Mouse (Mus musculus): ENCODE measurements around the gene Rgl3. TPM values are rescaled to one million over a fixed set of nuclear protein-coding genes. Genes with fewer than 3 reads are reported as not detected.
A peak's percentile ranks its signal among the peaks of the same experiment; 100 is the strongest.

The Rgl3 gene
- total RNA-seq, 4 experiments from 2014 or later, result 23.7 to 72.6 (median 49.6) TPM

DNA sequence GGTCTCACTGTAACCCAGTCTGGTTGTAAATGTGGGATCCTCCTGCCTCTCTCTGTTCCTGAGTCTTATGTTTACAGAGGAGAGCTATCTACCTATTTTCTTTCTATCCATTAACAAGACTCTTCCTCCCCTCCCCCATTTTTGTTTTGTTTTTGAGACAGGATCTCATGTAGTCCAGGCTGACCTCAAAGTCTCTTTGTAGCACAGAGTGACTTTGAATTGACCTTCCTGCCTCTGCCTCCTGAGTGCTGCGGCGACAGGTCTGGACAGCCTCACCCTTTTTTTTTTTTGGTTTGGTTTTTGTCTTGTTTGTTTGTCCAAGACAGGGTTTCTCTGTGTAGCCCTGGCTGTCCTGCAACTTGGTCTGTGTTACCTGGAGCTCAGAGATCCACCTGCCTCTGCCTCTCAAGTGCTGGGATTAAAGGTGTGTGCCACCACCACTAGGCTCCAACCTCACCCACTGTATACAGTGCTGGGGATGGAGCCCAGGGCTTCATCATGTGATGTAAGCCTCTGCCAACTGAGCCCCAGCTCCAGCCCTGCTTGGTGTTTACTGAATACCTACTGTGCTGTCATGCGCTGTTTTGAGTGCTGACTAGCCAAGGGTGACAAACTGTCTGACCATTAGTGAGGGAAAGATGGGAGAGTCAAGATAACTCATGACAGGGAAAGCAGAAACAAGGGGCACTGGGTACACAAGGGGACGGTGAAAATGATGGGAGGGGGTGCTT lies 10.7 kb downstream of the Rgl3 start:
- no peak for DNase-seq

GRCm38 (mm10) chr9:21977972-21978371 lies 11.3 kb downstream of the Rgl3 start:
- DNase-seq, result no peak

GRCm38 (mm10) chr9:21977331-21977730 lies 11.9 kb downstream of the Rgl3 start:
- no peak for DNase-seq

- no peak for DNase-seq
These were observed 12.5 kb downstream of the Rgl3 start for GRCm38 (mm10) chr9:21976626-21977175.

DNA sequence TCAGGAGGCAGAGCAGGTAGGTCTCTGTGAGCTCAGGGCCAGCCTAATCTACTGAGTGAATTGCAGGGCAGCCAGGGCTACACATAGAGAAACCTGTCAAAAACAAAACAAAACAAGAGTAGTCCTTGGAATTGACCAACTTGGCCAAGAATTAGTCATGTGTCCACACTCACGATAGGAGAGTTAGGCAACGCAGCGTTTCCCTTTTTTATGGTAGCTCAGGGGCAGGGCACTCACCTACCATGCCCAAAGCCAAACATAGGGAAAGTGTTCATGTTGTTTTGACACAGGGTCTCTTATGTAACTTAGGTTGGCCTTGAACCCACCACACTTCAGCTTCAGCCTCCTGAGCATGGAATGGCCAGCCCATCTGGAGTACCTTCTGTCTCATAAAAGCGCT lies 19.9 kb downstream of the Rgl3 start:
- DNase-seq, result no peak

GRCm38 (mm10) chr9:21968883-21969282 lies 20.4 kb downstream of the Rgl3 start:
- no peak for DNase-seq

- DNase-seq, result no peak
These were observed 25.8 kb downstream of the Rgl3 start, which contains the start of gene Epor for GRCm38 (mm10) chr9:21963417-21963816. Gene Epor, minus strand, starts transcription at chr9:21963506.

DNA sequence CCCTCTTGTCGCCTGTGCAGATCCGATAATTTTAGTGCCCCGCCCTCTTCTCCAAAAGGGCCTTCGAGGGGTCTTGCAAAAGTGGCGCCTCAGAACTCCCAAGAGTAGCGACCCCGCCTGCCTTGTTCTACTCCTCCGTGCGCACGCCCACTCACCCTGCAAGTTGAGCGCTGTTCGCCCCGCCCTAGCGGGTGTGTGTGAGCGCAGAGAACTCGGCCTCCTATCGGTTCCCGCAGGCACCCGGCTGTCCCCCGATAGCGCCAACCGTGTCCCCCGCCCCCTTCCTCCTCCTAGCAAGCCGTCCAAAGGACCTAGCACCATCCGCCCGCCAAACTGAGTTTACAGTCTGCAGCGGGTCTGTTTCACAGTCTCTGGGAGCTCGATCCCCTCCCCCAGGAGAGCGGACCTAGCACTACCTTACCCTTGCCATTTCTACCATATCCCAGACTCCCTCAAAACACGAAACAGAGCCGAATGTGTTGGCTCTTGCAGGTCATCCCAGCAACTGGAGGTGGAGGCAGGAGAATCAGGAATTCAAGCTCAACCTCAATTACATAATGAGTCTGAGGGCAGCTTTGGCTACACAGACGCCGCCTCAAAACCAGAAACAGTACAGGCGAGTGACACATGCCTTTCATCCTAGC lies 26.7 kb downstream of the Rgl3 start:
- DNase-seq, result no peak

- DNase-seq, result no peak
These were observed 27.2 kb downstream of the Rgl3 start for GRCm38 (mm10) chr9:21962010-21962409.

DNA sequence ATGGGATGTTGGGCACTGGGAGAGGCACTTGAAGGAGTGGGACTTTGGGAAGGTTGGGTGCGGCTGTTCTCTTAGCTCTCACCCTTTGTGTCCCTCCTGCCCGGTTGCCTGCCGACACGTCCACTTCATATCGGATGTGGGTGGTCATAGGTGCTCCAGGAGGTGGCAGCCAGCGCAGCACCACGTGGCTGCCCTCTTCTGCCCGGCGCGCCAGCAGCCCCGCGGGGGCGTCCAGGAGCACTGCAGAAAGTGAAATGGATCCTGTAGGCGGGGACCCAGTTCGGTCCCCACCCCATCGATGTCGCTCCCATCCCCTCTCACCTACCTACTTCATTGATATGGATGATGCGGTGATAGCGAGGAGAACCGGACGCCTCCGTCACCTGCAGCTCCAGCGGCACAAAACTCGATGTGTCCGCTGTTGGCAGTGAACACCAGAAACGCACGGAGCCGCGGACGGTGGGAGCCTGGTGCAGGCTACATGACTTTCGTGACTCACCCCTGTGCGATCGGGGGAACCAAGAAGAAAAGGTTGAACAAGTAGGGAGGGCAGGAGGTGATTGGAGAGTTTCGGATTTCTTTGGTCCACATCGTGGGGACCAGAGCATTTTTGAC lies 27.8 kb downstream of the Rgl3 start:
- no peak for DNase-seq

DNA sequence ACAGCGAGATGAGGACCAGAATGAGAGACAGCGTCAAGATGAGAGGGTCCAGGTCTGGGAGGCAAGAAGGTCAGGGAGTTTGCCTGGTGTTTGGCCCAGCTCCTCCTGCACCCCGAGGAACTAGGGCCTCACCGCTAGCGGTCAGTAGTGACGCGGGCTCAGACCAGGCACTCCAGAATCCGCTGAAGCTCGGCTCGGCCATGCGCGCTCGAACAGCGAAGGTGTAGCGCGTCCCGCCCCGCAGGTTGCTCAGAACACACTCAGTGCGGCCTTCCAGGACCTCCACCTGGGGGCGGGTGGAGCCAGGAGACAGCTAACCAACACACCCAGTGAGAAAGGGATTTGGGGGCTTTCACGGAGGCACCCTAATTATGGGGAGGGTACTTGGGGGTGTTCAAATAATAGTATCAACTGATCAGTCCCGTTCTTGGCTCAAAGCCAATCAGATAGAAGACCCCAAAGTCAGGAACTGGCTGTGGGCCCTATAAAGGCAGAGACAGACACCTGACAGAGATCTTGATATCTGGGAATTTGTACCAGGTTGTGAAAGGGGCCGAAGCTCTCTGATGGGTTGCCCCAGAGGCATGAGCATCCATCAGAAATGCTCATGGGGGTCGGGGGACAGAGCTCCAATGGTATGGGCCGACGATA lies 28.6 kb downstream of the Rgl3 start:
- DNase-seq, result no peak

GRCm38 (mm10) chr9:21960135-21960534 lies 29.1 kb downstream of the Rgl3 start:
- no peak for DNase-seq

GRCm38 (mm10) chr9:21959244-21959643 lies 30.0 kb downstream of the Rgl3 start:
- no peak for DNase-seq

DNA sequence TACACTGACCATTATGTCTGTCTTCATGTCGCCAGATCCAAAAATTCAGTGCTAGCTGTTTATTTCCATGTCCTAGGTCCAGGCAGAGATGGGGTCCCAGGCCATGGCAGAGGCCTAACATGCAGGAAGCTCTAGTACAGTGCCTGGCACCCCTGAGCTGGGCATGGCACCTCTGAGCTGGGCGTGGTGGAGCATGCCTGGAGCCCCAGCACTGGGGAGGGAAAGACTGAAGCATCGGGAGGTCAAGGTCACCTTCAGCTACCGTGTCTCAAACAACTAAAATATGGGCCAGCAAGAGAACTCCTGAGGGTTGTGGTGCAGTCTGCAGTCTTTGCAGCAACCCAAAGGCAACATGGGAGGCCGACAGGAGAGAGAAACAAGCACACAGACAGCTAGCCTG lies 30.9 kb downstream of the Rgl3 start:
- DNase-seq, result no peak

- peak; percentile 97 for DNase-seq
These were observed 33.5 kb downstream of the Rgl3 start, which contains the start of gene Swsap1 for GRCm38 (mm10) chr9:21955570-21956281. Gene Swsap1, plus strand, starts transcription at chr9:21955755.

GRCm38 (mm10) chr9:21955225-21955569 lies 34.0 kb downstream of the Rgl3 start:
- no peak for DNase-seq

GRCm38 (mm10) chr9:21954635-21955034 lies 34.6 kb downstream of the Rgl3 start:
- DNase-seq, result no peak

- DNase-seq, result no peak
These were observed 35.6 kb downstream of the Rgl3 start for GRCm38 (mm10) chr9:21953600-21953999.

- DNase-seq, result no peak
These were observed 37.3 kb downstream of the Rgl3 start for GRCm38 (mm10) chr9:21951977-21952376.

- no peak for DNase-seq
These were observed 38.9 kb downstream of the Rgl3 start for GRCm38 (mm10) chr9:21950322-21950721.

DNA sequence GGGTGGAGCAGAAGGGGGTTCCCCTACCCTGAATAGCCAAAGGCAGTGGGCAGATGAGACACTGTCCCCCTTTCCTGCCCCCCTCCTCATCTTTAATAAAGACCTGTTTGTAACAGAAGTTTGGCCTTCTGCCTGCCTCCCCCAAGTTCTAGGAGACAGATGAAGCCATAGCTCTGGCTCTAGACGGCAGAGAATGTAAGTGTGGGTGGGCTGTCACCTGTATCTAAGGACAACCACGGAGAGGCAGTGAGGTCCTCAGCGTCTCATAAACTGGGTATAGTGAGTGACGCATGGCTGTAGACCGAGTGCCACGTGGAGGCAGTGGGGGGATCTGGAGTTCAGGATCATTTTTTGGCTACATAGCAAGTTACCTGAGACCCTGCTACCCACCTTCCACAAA lies 40.5 kb downstream of the Rgl3 start:
- no peak for DNase-seq

- DNase-seq, result no peak
These were observed 41.1 kb downstream of the Rgl3 start for GRCm38 (mm10) chr9:21948146-21948545.
